Mouse (Mus musculus) MEL (cell line): ENCODE data around the gene Arhgap1.

Experiments used
- CTCF ChIP-seq, 3 experiments: IDR thresholded peaks in 2 of 3; conservative IDR thresholded peaks in 1 of 3; 2 replicates each; pipeline ENCODE4 v1.5.1; 2011 to 2012; ENCODE audit warnings: low read length in 3 of 3, low read depth in 2 of 3, mild to moderate bottlenecking in 2 of 3, improper control_type of control experiment in 1 of 3, inconsistent platforms in 1 of 3, mixed read lengths in 1 of 3, moderate library complexity in 1 of 3; ENCODE audit not compliant: control insufficient read depth in 1 of 3, insufficient read depth in 1 of 3, poor library complexity in 1 of 3, severe bottlenecking in 1 of 3
- GATA1 ChIP-seq: IDR thresholded peaks from 2 replicates; pipeline ENCODE4 v1.6.1; 2011; ENCODE audit warnings: low read depth, low read length, improper control_type of control experiment
- MAZ ChIP-seq: IDR thresholded peaks from 2 replicates; pipeline ENCODE4 v1.6.1; 2012; ENCODE audit warnings: low read depth, mild to moderate bottlenecking, inconsistent platforms, low read length, improper control_type of control experiment
- MEF2A ChIP-seq: IDR thresholded peaks from 2 replicates; pipeline ENCODE4 v1.6.1; 2014; ENCODE audit warnings: low read depth, mild to moderate bottlenecking, inconsistent platforms, low read length, improper control_type of control experiment; ENCODE audit not compliant: poor library complexity, insufficient replicate concordance, severe bottlenecking; ENCODE audit errors: extremely low read depth
- POLR2A ChIP-seq, 2 experiments: IDR thresholded peaks; 2 replicates each; pipeline ENCODE4 v1.6.1; 2011 to 2012; ENCODE audit warnings: low read length in 2 of 2, mild to moderate bottlenecking in 2 of 2, control low read depth in 1 of 2, improper control_type of control experiment in 1 of 2, low read depth in 1 of 2, moderate library complexity in 1 of 2; ENCODE audit not compliant: control insufficient read depth in 1 of 2, insufficient read depth in 1 of 2, poor library complexity in 1 of 2
- TCF12 ChIP-seq: IDR thresholded peaks from 2 replicates; pipeline ENCODE4 v1.6.1; 2014; ENCODE audit warnings: low read depth, mild to moderate bottlenecking, inconsistent platforms, low read length, improper control_type of control experiment, moderate library complexity
- USF1 ChIP-seq: IDR thresholded peaks from 2 replicates; pipeline ENCODE4 v1.6.1; 2014; ENCODE audit warnings: low read depth, mild to moderate bottlenecking, inconsistent platforms, low read length, improper control_type of control experiment, moderate library complexity

DNA sequence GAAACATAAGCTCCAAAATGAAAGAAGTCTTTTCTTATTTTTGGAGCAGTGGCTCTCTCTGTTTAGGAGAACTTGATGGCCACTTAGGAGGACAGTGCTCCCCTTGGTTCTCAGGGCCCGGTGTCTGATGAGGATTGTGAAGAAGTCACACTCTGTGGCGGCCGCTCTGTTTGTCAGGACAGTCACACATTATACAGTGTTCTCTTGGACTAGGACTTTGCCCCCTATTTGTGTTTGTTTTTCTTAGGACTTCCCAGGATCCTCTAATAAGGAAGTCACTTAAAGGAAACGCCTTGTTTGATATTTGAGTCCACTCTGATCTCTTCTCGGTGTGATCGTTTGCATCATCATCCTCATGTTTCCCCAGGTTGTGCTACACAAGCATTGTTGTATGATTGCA is 68.6 kb downstream of the Arhgap1 start:
- TF ChIP-seq CTCF (IDR thresholded peaks at IDR 0.05 in 2 of 3, conservative IDR thresholded peaks at IDR 0.05 in 1 of 3; ENCODE audit: control insufficient read depth in 1 of 3, insufficient read depth in 1 of 3, low read depth in 2 of 3, low read length in 3 of 3, poor library complexity in 1 of 3, severe bottlenecking in 1 of 3) (no peak), POLR2A (IDR thresholded peaks at IDR 0.05; ENCODE audit: control insufficient read depth in 1 of 2, insufficient read depth in 1 of 2, low read depth in 1 of 2, low read length in 2 of 2, poor library complexity in 1 of 2) (no peak), MAZ (no peak), MEF2A (no peak), USF1 (no peak), TCF12 (no peak), GATA1 (no peak)
